Mouse (Mus musculus) splenic B cell, adult 2 months (primary cell): ENCODE measurements around the gene Clec1a.

Experiments used
- DNase-seq: peaks from one replicate; pipeline ENCODE4 v3.0.0-alpha.2; 2011; ENCODE audit warnings: low read depth, low spot score
- H3K27me3 ChIP-seq: 2 replicates; pipeline ENCODE4 v1.6.1; 2012; ENCODE audit warnings: mild to moderate bottlenecking, low read length, moderate library complexity, mixed read lengths; ENCODE audit not compliant: control insufficient read depth, poor library complexity, insufficient read depth, severe bottlenecking
- H3K36me3 ChIP-seq: 2 replicates; pipeline ENCODE4 v1.6.1; 2012; ENCODE audit warnings: mild to moderate bottlenecking, low read length, moderate library complexity, mixed read lengths; ENCODE audit not compliant: control insufficient read depth, poor library complexity, insufficient read depth, severe bottlenecking

Clec1a gene

DNA sequence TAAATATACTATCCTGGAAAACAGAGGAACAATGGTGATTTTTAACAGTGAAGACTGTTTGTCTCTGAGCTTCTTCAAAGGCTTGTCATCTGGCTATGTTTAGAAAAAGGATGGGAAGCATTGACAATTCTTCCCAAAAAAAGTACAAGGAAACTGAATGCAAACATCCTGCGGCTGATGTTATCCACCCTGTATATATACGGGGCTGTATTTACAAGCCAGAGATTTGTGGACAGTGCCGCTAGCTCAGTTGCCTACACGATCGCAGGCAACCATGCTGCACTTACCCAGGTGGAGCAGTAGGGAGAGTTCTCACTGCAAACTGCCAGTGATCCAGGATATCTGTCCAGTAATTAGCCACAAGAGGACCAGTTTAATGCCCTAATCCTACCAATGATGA lies 26.6 kb downstream of the Clec1a start:
- H3K36me3 ChIP-seq, result no peaks in the 10 kb centered on the region
- no peak for DNase-seq
- no peaks in the 10 kb centered on the region for H3K27me3 ChIP-seq

DNA sequence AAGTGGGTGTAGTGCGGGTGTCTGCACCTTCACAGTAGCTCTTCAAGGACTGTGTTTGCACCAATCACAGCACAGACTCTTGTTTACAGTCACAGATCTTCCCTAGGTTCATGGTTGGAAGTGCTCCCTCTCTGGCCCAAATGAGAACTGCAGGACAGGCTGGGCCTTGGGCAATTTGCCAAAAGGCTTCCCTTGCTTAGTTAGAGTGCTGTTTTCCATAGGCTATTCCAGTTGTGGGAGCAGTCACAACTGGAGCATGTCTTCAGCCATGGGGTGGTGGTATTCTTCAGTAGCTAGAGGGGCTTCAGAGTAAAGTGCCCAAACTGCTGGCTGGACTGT lies 28.1 kb downstream of the Clec1a start:
- peak; percentile 70 for DNase-seq
- Histone ChIP-seq H3K27me3 (no peaks in the 10 kb centered on the region), H3K36me3 (no peaks in the 10 kb centered on the region)

GRCm38 (mm10) chr6:129423040-129423733 lies 28.6 kb downstream of the Clec1a start:
- Histone ChIP-seq H3K36me3 (no peaks in the 10 kb centered on the region), H3K27me3 (no peaks in the 10 kb centered on the region)
- DNase-seq, result no peak

- H3K27me3 ChIP-seq, result no peaks in the 10 kb centered on the region
- H3K36me3 ChIP-seq, result no peaks in the 10 kb centered on the region
- no peak for DNase-seq
Observed at GRCm38 (mm10) chr6:129422311-129422710, 29.5 kb downstream of the Clec1a start.

DNA sequence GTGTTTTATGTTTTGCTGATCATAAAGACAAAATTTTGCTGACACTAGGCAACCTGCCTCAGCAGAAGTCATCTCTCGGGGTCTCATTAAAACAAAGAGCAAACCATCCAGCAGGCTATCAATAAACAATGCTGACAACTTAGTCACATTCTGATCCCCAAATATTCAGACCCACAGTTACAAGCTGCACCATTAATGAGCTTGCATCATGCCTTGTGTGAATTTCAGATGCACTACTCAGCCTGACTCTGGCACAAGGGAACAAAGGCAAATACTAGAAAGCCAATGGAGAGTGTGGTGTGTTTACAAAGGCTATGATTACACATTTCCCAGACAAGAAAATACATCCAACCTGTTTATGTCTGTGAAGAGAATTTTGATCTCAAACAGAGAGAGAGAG lies 37.6 kb downstream of the Clec1a start:
- no peaks in the 10 kb centered on the region for H3K27me3 ChIP-seq
- no peaks in the 10 kb centered on the region for H3K36me3 ChIP-seq
- DNase-seq, result no peak

DNA sequence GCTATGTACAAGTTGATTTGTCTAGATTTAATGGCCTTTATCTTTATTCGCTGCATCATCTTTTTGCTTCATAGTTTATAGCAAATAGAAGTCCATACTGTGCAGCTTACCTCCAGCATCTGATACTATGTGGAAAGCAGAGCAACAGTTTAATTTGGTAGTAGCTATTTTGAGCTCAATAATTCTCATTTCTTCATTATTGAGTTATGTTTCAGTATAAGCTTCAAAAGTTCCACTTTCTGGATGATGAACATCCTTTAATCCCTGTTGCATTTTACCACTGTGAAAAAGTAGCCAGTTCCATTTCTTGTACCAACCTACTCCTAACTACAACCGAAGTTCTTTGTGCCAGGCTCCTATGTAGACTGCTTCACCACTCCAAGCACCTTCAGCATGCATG lies 43.2 kb downstream of the Clec1a start, which contains the start of gene Clec9a:
Gene Clec9a, plus strand, starts transcription at position 301 of the 400 bp plus-strand sequence.
- DNase-seq, result no peak
- Histone ChIP-seq H3K27me3 (no peaks in the 10 kb centered on the region), H3K36me3 (no peaks in the 10 kb centered on the region)

- Histone ChIP-seq H3K27me3 (no peaks in the 10 kb centered on the region), H3K36me3 (no peaks in the 10 kb centered on the region)
- peak; percentile 41 for DNase-seq
Observed at GRCm38 (mm10) chr6:129407324-129407723, 44.5 kb downstream of the Clec1a start.

- Histone ChIP-seq H3K27me3 (no peaks in the 10 kb centered on the region), H3K36me3 (no peaks in the 10 kb centered on the region)
- no peak for DNase-seq
Observed at GRCm38 (mm10) chr6:129405999-129406398, 45.8 kb downstream of the Clec1a start.

DNA sequence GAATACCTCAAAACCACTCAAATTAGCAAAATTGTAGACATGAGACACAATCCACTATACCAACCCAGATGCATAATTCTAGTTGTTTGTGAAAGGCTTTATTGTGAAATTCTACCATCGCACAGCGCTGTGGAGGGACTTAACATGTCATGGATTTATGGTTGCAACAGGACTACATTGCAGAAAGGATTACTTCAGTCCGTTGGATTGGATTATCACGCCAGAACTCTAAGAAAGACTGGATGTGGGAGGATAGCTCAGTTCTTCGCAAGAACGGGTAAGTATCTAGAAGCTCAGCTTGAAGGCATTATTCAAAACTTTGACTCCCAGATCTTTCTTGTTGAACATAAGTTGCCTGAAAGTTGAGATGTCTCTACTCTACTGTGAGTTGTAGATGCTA lies 48.4 kb downstream of the Clec1a start:
- no peak for DNase-seq
- no peaks in the 10 kb centered on the region for H3K27me3 ChIP-seq
- no peaks in the 10 kb centered on the region for H3K36me3 ChIP-seq

- H3K36me3 ChIP-seq, result no peaks in the 10 kb centered on the region
- DNase-seq, result peak; percentile 50
- H3K27me3 ChIP-seq, result no peaks in the 10 kb centered on the region
Observed at GRCm38 (mm10) chr6:129402404-129402803, 49.4 kb downstream of the Clec1a start.

- Histone ChIP-seq H3K36me3 (no peaks in the 10 kb centered on the region), H3K27me3 (no peaks in the 10 kb centered on the region)
- no peak for DNase-seq
Observed at GRCm38 (mm10) chr6:129399945-129400344, 51.9 kb downstream of the Clec1a start.

- no peaks in the 10 kb centered on the region for H3K36me3 ChIP-seq
- no peaks in the 10 kb centered on the region for H3K27me3 ChIP-seq
- no peak for DNase-seq
Observed at GRCm38 (mm10) chr6:129396997-129397396, 54.8 kb downstream of the Clec1a start, which contains the start of gene Clec1b. Gene Clec1b, plus strand, starts transcription at chr6:129397297.

- DNase-seq, result no peak
- Histone ChIP-seq H3K27me3 (no peaks in the 10 kb centered on the region; the same call in 1 of the 2 replicates), H3K36me3 (no peaks in the 10 kb centered on the region)
Observed at GRCm38 (mm10) chr6:129393732-129394131, 58.1 kb downstream of the Clec1a start.

DNA sequence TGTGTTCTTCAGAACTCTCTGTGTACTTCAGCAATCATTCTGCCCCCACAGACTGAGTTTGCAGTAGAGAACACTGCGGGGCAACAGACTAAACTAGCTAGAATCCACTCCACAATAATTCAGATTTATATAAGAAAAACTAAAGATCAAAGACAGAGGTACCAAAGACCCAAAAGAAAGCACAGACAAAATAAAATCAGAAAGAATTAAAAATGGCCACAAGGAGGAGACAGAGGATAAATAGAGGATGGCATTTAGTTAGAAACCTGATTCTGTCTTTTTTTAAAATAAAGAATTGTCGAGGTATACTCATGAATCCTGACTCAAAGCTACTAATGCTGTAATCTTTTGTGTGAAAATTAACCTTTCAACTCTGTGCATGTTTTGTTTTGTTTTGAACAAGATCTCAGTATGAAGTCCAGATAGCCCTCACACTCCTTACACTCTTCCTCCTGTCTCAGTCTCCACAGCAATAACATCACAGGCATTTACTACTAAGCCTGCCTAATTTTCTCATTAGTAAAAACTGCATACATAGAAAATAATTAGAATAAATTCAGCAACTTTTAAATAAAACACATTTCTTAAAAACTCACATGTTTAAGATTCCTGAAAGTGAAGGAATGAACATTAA lies 58.6 kb downstream of the Clec1a start:
- no peaks in the 10 kb centered on the region for H3K36me3 ChIP-seq
- H3K27me3 ChIP-seq, result no peaks in the 10 kb centered on the region; the same call in 1 of the 2 replicates
- DNase-seq, result peak; percentile 59

GRCm38 (mm10) chr6:129385774-129386173 lies 66.0 kb downstream of the Clec1a start, which contains the start of gene Clec12b:
Gene Clec12b, minus strand, starts transcription at chr6:129385874.
- no peaks in the 10 kb centered on the region for H3K36me3 ChIP-seq
- no peak for DNase-seq
- no peaks in the 10 kb centered on the region; the same call in 1 of the 2 replicates for H3K27me3 ChIP-seq
